In the genomic region with DNA sequence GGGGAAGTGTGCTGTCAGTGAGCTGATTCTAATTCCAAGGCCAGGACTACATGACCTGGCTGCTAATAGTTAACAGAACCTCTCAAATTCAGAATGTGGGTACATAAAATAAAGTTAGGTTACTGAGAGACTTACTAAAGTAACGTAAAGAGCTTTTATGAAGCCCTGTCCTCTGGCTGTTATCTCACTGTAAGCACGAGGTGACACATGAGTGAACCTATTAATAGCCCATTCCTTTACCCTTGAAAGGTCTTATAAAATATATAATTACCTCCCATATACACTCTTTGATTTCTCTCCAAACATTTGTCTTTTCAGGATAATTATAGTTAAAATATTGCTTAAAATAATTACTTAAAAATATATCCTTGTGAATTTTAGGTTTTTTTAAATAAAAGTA, we compare ENCODE assay signal across 27 mouse cellular contexts. TPM values are rescaled to one million over a fixed set of nuclear protein-coding genes. Genes with fewer than 3 reads are reported as not detected.
DNase-seq lines count a peak whose midpoint lies in the region; ATAC-seq and TF ChIP-seq lines count a peak whose summit lies in the region.
"Had no signal": no experiment of that assay in that cellular context is flagged by ENCODE, and none has a peak within 500 bp of the region (broad histone marks: within the 10 kb centered on the region; RNA-seq: fewer than 3 reads in every experiment).

No protein-coding gene starts in this region.

- no peak overlapping the region for H3K4me3 ChIP-seq in gastrocnemius, adult 2 months
- no peak overlapping the region for H3K4me3 ChIP-seq in heart, embryonic 11.5 days (ENCODE audit: low read depth, low read length)
- H3K4me3 ChIP-seq in heart, embryonic 14.5 days (ENCODE audit: control insufficient read depth in 1 of 2, insufficient read depth in 1 of 2, low read depth in 1 of 2, low read length in 2 of 2) = no peak overlapping the region
- no peak overlapping the region for H3K4me3 ChIP-seq in midbrain, embryonic 10.5 days
- H3K4me3 ChIP-seq: embryonic facial prominence, embryonic 10.5 days; embryonic facial prominence, embryonic 13.5 days; erythroblast, embryonic 14.5 days; forebrain, embryonic 12.5 days; forebrain, embryonic 15.5 days; hindbrain, embryonic 10.5 days; hindbrain, embryonic 13.5 days; intestine, embryonic 15.5 days had no signal

- peak overlapping the region; percentile 32; the same call in 1 of the 2 replicates for H3K27ac ChIP-seq in gastrocnemius, adult 2 months
- H3K27ac ChIP-seq in heart, embryonic 11.5 days (ENCODE audit: low read depth, low read length) = peak overlapping the region; percentile 54; the same call in 1 of the 2 replicates
- H3K27ac ChIP-seq in heart, embryonic 14.5 days (replicated peaks in 1 of 2; ENCODE audit: control insufficient read depth in 1 of 2, insufficient read depth in 1 of 2, low read depth in 2 of 2, low read length in 2 of 2) = peak overlapping the region; percentile 45 to 81; a peak in 3 of 4 replicates
- no peak overlapping the region for H3K27ac ChIP-seq in midbrain, embryonic 10.5 days (replicated peaks)
- H3K27ac ChIP-seq: embryonic facial prominence, embryonic 10.5 days; embryonic facial prominence, embryonic 13.5 days; forebrain, embryonic 12.5 days; forebrain, embryonic 15.5 days; hindbrain, embryonic 10.5 days; hindbrain, embryonic 13.5 days; intestine, embryonic 15.5 days had no signal

- no peak for ATAC-seq in heart, embryonic 11.5 days (replicated peaks; ENCODE audit: insufficient number of reproducible peaks, low FRiP score, low TSS enrichment)
- ATAC-seq in heart, embryonic 14.5 days (ENCODE audit: insufficient number of reproducible peaks, insufficient read depth, low FRiP score, low read depth) = 0 out of 2 replicates have a peak, but pooled peaks have one; percentile 43
- ATAC-seq: activated CD4-positive, CD25-positive, alpha-beta regulatory T cell, adult 4 months; forebrain, embryonic 15.5 days; hindbrain, embryonic 16.5 days; intestine, embryonic 15.5 days had no signal

- WGBS in heart, embryonic 11.5 days (ENCODE audit: insufficient replicate concordance) = 34% methylated on average over 2 of the region's 2 CpGs
- WGBS in heart, embryonic 14.5 days = 18% methylated on average over 2 of the region's 2 CpGs
- WGBS in midbrain, embryonic 10.5 days = 91% methylated on average over 2 of the region's 2 CpGs

- peak overlapping the region; percentile 54; the same call in 1 of the 2 replicates for H3K9ac ChIP-seq in heart, embryonic 11.5 days (ENCODE audit: low read depth, low read length)
- no peak overlapping the region; the same call in 1 of the 2 replicates for H3K9ac ChIP-seq in heart, embryonic 14.5 days (ENCODE audit: low read length)
- H3K9ac ChIP-seq: embryonic facial prominence, embryonic 13.5 days; forebrain, embryonic 12.5 days; forebrain, embryonic 15.5 days; hindbrain, embryonic 13.5 days; intestine, embryonic 15.5 days had no signal

- H3K9me3 ChIP-seq in heart, embryonic 11.5 days (replicated peaks; ENCODE audit: control insufficient read depth, low read length) = no peaks in the 10 kb centered on the region
- no peaks in the 10 kb centered on the region for H3K9me3 ChIP-seq in heart, embryonic 14.5 days (ENCODE audit: control insufficient read depth, low read length)
- no peaks in the 10 kb centered on the region for H3K9me3 ChIP-seq in midbrain, embryonic 10.5 days (replicated peaks)
- H3K9me3 ChIP-seq: embryonic facial prominence, embryonic 10.5 days; embryonic facial prominence, embryonic 13.5 days; forebrain, embryonic 12.5 days; forebrain, embryonic 15.5 days; hindbrain, embryonic 10.5 days; hindbrain, embryonic 13.5 days; intestine, embryonic 15.5 days had no signal

- peaks cover 6% of the 10 kb centered on the region; the same call in 1 of the 2 replicates for H3K4me1 ChIP-seq in heart, embryonic 11.5 days (ENCODE audit: control insufficient read depth, insufficient read depth, low read length)
- peaks cover 0 to 13% of the 10 kb centered on the region in 2 experiments; a peak in 2 of 4 replicates for H3K4me1 ChIP-seq in heart, embryonic 14.5 days (ENCODE audit: control insufficient read depth in 2 of 2, insufficient read depth in 2 of 2, low read length in 2 of 2)
- H3K4me1 ChIP-seq in midbrain, embryonic 10.5 days = no peaks in the 10 kb centered on the region
- H3K4me1 ChIP-seq: embryonic facial prominence, embryonic 10.5 days; forebrain, embryonic 12.5 days; forebrain, embryonic 15.5 days; hindbrain, embryonic 10.5 days; hindbrain, embryonic 13.5 days; intestine, embryonic 15.5 days had no signal

- intact Hi-C loops in gastrocnemius, adult 2 months (cut with DNase I) = no loop called here
- intact Hi-C loops in heart, postnatal 25 days (cut with DNase I) = no loop called here

- no peak for DNase-seq in gastrocnemius, adult 2 months
- DNase-seq in gastrocnemius, adult 8-10 months (ENCODE audit: low spot score in 2 of 2) = no peak
- DNase-seq in heart, postnatal 25 days (ENCODE audit: low spot score) = no peak
- no peak for DNase-seq in heart, adult 9 months (ENCODE audit: low spot score in 2 of 2)
- DNase-seq in midbrain, embryonic 10.5 days (ENCODE audit: low spot score) = no peak
- DNase-seq: adrenal gland, adult 8-10 months; adrenal gland, postnatal 25 days; cerebellum, adult 11-12 months; cerebellum, adult 8-10 months; cerebellum, postnatal 10 days; cerebellum, postnatal 36 days; embryo, embryonic 11 days; gastrocnemius, postnatal 14 days; kidney, adult 11 months; kidney, adult 8-10 months had no signal

- peak overlapping the region; percentile 38; the same call in 1 of the 2 replicates for H3K4me2 ChIP-seq in heart, embryonic 11.5 days
- H3K4me2 ChIP-seq in heart, embryonic 14.5 days (ENCODE audit: low read length) = peak overlapping the region; percentile 36
- H3K4me2 ChIP-seq: embryonic facial prominence, embryonic 13.5 days; forebrain, embryonic 12.5 days; forebrain, embryonic 15.5 days; hindbrain, embryonic 13.5 days; intestine, embryonic 15.5 days had no signal

- H3K36me3 ChIP-seq in heart, embryonic 11.5 days (ENCODE audit: control insufficient read depth, insufficient read depth, low read length) = no peaks in the 10 kb centered on the region
- peaks cover 5% of the 10 kb centered on the region; the same call in 1 of the 2 replicates for H3K36me3 ChIP-seq in heart, embryonic 14.5 days (ENCODE audit: control insufficient read depth, insufficient read depth, low read length)
- peaks cover 4% of the 10 kb centered on the region; the same call in 1 of the 2 replicates for H3K36me3 ChIP-seq in midbrain, embryonic 10.5 days
- H3K36me3 ChIP-seq: forebrain, embryonic 12.5 days; forebrain, embryonic 15.5 days; hindbrain, embryonic 13.5 days; intestine, embryonic 15.5 days had no signal

- TF ChIP-seq CTCF in gastrocnemius, adult 2 months (IDR thresholded peaks at IDR 0.05) = no peak

- H3K27me3 ChIP-seq in heart, embryonic 11.5 days (ENCODE audit: control insufficient read depth, insufficient read depth, low read length) = no peaks in the 10 kb centered on the region
- no peaks in the 10 kb centered on the region for H3K27me3 ChIP-seq in heart, embryonic 14.5 days (ENCODE audit: control insufficient read depth, insufficient read depth, low read length)
- H3K27me3 ChIP-seq in midbrain, embryonic 10.5 days (ENCODE audit: low read depth, poor library complexity, severe bottlenecking) = no peaks in the 10 kb centered on the region
- H3K27me3 ChIP-seq: embryonic facial prominence, embryonic 13.5 days; forebrain, embryonic 12.5 days; forebrain, embryonic 15.5 days; hindbrain, embryonic 13.5 days; intestine, embryonic 15.5 days had no signal

RNA-seq across cellular contexts. Expression of gene Epha7, which starts 37.5 kb away (rescaled TPM):
- 1 to 10 TPM; 1.6 to 2.4 TPM for total RNA-seq in gastrocnemius, adult 2 months (2021)
- total RNA-seq in gastrocnemius, adult 8-10 months (2022) = 1 to 10 TPM; 2.1 to 2.7 (median 2.5) TPM
- polyA plus RNA-seq in heart, embryonic 11.5 days (2014; fragmentation: Nextera tagmentation; extraction: Ambion mirVana) = 46.9 and 52.5 TPM in 2 replicates
- total RNA-seq in heart, postnatal 25 days (2021) = 1 to 10 TPM; 6.5 to 6.9 TPM
- 33.5 and 36.6 TPM in 2 replicates for polyA plus RNA-seq in heart, embryonic 14.5 days (2014; fragmentation: Nextera tagmentation; extraction: Ambion mirVana)
- 68.3 and 73.4 TPM in 2 replicates for polyA plus RNA-seq in midbrain, embryonic 10.5 days (2016; fragmentation: Nextera tagmentation; extraction: Ambion mirVana)
